21 mouse cellular contexts compared by ENCODE assay signal in genomic region chr13:75543595-75543994, GRCm38 (mm10).
A peak's percentile ranks its signal among the peaks of the same experiment; 100 is the strongest.
DNase-seq lines count a peak whose midpoint lies in the region; ATAC-seq and TF ChIP-seq lines count a peak whose summit lies in the region.
"Had no signal": no experiment of that assay in that cellular context is flagged by ENCODE, and none has a peak within 500 bp of the region (broad histone marks: within the 10 kb centered on the region; RNA-seq: fewer than 3 reads in every experiment).

No protein-coding gene starts in this region.

- no peak overlapping the region for H3K27ac ChIP-seq in embryonic facial prominence, embryonic 14.5 days (replicated peaks; ENCODE audit: low read depth, low read length)
- no peak overlapping the region for H3K27ac ChIP-seq in embryonic facial prominence, embryonic 10.5 days (replicated peaks)
- peak overlapping the region; percentile 55 for H3K27ac ChIP-seq in lung, embryonic 16.5 days (ENCODE audit: low read length)
- no peak overlapping the region for H3K27ac ChIP-seq in stomach, embryonic 16.5 days (ENCODE audit: low read length)
- H3K27ac ChIP-seq: embryonic facial prominence, embryonic 13.5 days; heart, embryonic 13.5 days; hindbrain, embryonic 14.5 days; hindbrain, postnatal 0 days had no signal

- H3K9me3 ChIP-seq in embryonic facial prominence, embryonic 14.5 days (ENCODE audit: control insufficient read depth, low read length) = no peaks in the 10 kb centered on the region
- H3K9me3 ChIP-seq in embryonic facial prominence, embryonic 10.5 days = no peaks in the 10 kb centered on the region
- no peaks in the 10 kb centered on the region for H3K9me3 ChIP-seq in lung, embryonic 16.5 days (ENCODE audit: control insufficient read depth, low read length)
- no peaks in the 10 kb centered on the region for H3K9me3 ChIP-seq in stomach, embryonic 16.5 days (replicated peaks; ENCODE audit: control insufficient read depth, low read length)
- H3K9me3 ChIP-seq: embryonic facial prominence, embryonic 13.5 days; heart, embryonic 13.5 days had no signal

- no peak overlapping the region for H3K4me2 ChIP-seq in embryonic facial prominence, embryonic 14.5 days (ENCODE audit: low read depth, low read length)
- no peak overlapping the region for H3K4me2 ChIP-seq in lung, embryonic 16.5 days (ENCODE audit: low read depth, low read length)
- no peak overlapping the region for H3K4me2 ChIP-seq in stomach, embryonic 16.5 days (ENCODE audit: low read depth, low read length)
- H3K4me2 ChIP-seq: embryonic facial prominence, embryonic 13.5 days; heart, embryonic 13.5 days; hindbrain, embryonic 14.5 days had no signal

- no peak for TF ChIP-seq POLR2A in lung, adult 2 months (IDR thresholded peaks at IDR 0.05; ENCODE audit: borderline replicate concordance, extremely low read depth, low read depth, low read length)

- no peaks in the 10 kb centered on the region for H3K4me1 ChIP-seq in embryonic facial prominence, embryonic 14.5 days (ENCODE audit: control insufficient read depth, insufficient read depth, low read length)
- H3K4me1 ChIP-seq in embryonic facial prominence, embryonic 10.5 days = no peaks in the 10 kb centered on the region
- H3K4me1 ChIP-seq in lung, embryonic 16.5 days (replicated peaks; ENCODE audit: control insufficient read depth, insufficient read depth, low read length) = peaks cover 13% of the 10 kb centered on the region
- H3K4me1 ChIP-seq in lung, adult 2 months (ENCODE audit: control insufficient read depth, insufficient read depth, low read length) = peaks cover 2% of the 10 kb centered on the region; the same call in 1 of the 2 replicates
- H3K4me1 ChIP-seq in stomach, embryonic 16.5 days (ENCODE audit: control insufficient read depth, insufficient read depth, low read length) = no peaks in the 10 kb centered on the region
- H3K4me1 ChIP-seq: embryonic facial prominence, embryonic 13.5 days had no signal

- ATAC-seq in embryonic facial prominence, embryonic 14.5 days (ENCODE audit: low read depth) = 0 out of 2 replicates have a peak, but pooled peaks have one; percentile 42
- ATAC-seq in lung, embryonic 16.5 days (ENCODE audit: low read depth) = no peak
- peak; percentile 64 for ATAC-seq in stomach, embryonic 16.5 days (ENCODE audit: insufficient read depth, low FRiP score)
- ATAC-seq: activated CD4-positive, CD25-positive, alpha-beta regulatory T cell, adult 4 months; forebrain, embryonic 14.5 days; hindbrain, postnatal 0 days had no signal

- H3K27me3 ChIP-seq in embryonic facial prominence, embryonic 14.5 days (replicated peaks; ENCODE audit: control insufficient read depth, insufficient read depth, low read length) = no peaks in the 10 kb centered on the region
- H3K27me3 ChIP-seq in embryonic facial prominence, embryonic 10.5 days (replicated peaks; ENCODE audit: low read depth, poor library complexity, severe bottlenecking) = no peaks in the 10 kb centered on the region
- H3K27me3 ChIP-seq in lung, embryonic 16.5 days (ENCODE audit: control insufficient read depth, insufficient read depth, low read depth, low read length) = no peaks in the 10 kb centered on the region
- H3K27me3 ChIP-seq in stomach, embryonic 16.5 days (ENCODE audit: control insufficient read depth, insufficient read depth, low read length) = no peaks in the 10 kb centered on the region
- H3K27me3 ChIP-seq: embryonic facial prominence, embryonic 13.5 days; heart, embryonic 13.5 days had no signal

- no peak overlapping the region for H3K4me3 ChIP-seq in embryonic facial prominence, embryonic 14.5 days (ENCODE audit: low read depth, low read length)
- no peak overlapping the region for H3K4me3 ChIP-seq in embryonic facial prominence, embryonic 10.5 days
- no peak overlapping the region for H3K4me3 ChIP-seq in lung, embryonic 16.5 days (ENCODE audit: low read length)
- no peak overlapping the region for H3K4me3 ChIP-seq in lung, adult 2 months (replicated peaks; ENCODE audit: extremely low read depth, low read depth, low read length)
- no peak overlapping the region for H3K4me3 ChIP-seq in stomach, embryonic 16.5 days (replicated peaks; ENCODE audit: low read length)
- H3K4me3 ChIP-seq: embryonic facial prominence, embryonic 13.5 days; heart, embryonic 13.5 days had no signal

- H3K36me3 ChIP-seq in embryonic facial prominence, embryonic 14.5 days (ENCODE audit: control insufficient read depth, insufficient read depth, low read length) = no peaks in the 10 kb centered on the region
- no peaks in the 10 kb centered on the region for H3K36me3 ChIP-seq in embryonic facial prominence, embryonic 10.5 days (replicated peaks)
- no peaks in the 10 kb centered on the region for H3K36me3 ChIP-seq in lung, embryonic 16.5 days (ENCODE audit: control insufficient read depth, insufficient read depth, low read length)
- no peaks in the 10 kb centered on the region for H3K36me3 ChIP-seq in stomach, embryonic 16.5 days (ENCODE audit: control insufficient read depth, insufficient read depth, low read length)
- H3K36me3 ChIP-seq: embryonic facial prominence, embryonic 13.5 days; heart, embryonic 13.5 days had no signal

- peak; percentile 7 for DNase-seq in embryonic facial prominence, embryonic 14.5 days (ENCODE audit: low spot score)
- no peak for DNase-seq in embryonic facial prominence, embryonic 10.5 days (ENCODE audit: low spot score)
- no peak for DNase-seq in lung, adult 2 months
- DNase-seq in adrenal gland, adult 8-10 months = no peak
- DNase-seq in kidney, postnatal 25 days = no peak
- DNase-seq: adrenal gland, postnatal 10 days; adrenal gland, postnatal 36 days; cerebellum, adult 18-20 months; cerebellum, adult 9-10 months; cerebellum, postnatal 14 days; gastrocnemius, postnatal 25 days; heart, postnatal 14 days; heart, postnatal 4 days had no signal

- no peak overlapping the region for H3K9ac ChIP-seq in embryonic facial prominence, embryonic 14.5 days (ENCODE audit: low read depth, low read length)
- no peak overlapping the region for H3K9ac ChIP-seq in lung, embryonic 16.5 days (ENCODE audit: low read length)
- H3K9ac ChIP-seq in stomach, embryonic 16.5 days (ENCODE audit: low read length) = no peak overlapping the region
- H3K9ac ChIP-seq: embryonic facial prominence, embryonic 13.5 days; heart, embryonic 13.5 days; hindbrain, embryonic 14.5 days had no signal

- no peak for TF ChIP-seq CTCF in lung, adult 2 months (IDR thresholded peaks at IDR 0.05; ENCODE audit: insufficient read depth, low read length)

- WGBS in embryonic facial prominence, embryonic 14.5 days = 72% methylated on average over 3 of the region's 3 CpGs
- 76% methylated on average over 3 of the region's 3 CpGs for WGBS in embryonic facial prominence, embryonic 10.5 days
- 62% methylated on average over 3 of the region's 3 CpGs for WGBS in lung, embryonic 16.5 days
- 59% methylated on average over 3 of the region's 3 CpGs for WGBS in lung, adult 2 months
- WGBS in stomach, embryonic 16.5 days = 60% methylated on average over 3 of the region's 3 CpGs
